ENCODE assay signal across 8 mouse cellular contexts in the genomic region with DNA sequence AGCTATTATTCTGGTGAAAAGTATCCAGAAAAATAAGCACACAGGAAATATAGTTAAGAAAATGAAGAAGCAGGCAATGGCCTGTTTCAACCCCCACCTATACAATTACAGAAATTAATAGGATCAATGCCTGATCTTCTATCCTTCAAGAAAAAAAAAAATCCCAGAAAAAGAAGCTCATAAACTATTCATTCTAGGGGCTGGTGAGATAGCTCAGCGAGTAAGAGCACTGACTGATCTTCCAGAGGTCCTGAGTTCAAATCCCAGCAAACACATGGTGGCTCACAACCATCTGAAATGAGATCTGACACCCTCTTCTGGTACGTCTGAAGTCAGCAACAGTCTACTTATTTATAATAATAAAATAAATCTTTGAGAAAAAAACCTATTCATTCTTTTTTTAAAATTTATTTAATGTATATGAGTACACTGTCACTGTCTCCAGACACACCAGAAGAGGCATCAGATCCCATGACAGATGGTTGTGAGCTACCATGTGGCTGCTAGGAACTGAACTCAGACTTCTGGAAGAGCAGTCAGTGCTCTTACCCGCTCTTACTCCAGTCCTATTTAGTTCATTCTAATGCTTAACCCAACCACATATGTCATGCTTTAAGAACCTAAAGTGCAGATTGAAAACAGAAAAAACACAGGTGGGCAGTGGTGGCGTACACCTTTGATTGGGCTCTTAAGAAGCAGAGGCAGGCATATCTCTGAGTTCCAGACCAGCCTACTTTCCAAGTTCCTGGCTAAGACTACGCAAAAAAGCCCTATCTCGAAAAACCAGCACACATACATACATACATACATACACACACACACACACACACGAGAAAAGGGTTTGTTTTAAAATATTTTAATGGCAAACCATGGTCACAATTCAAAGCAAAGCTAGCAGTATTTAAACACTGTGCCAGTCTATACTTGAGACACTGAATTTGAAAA. TPM values are rescaled to one million over a fixed set of nuclear protein-coding genes. Genes with fewer than 3 reads are reported as not detected.
DNase-seq lines count a peak whose midpoint lies in the region; ATAC-seq and TF ChIP-seq lines count a peak whose summit lies in the region.

No protein-coding gene starts in this region.

- no peak for ATAC-seq in heart, postnatal 0 days (ENCODE audit: insufficient read depth, low read depth)
- peak; percentile 56 for ATAC-seq in megakaryocyte progenitor cell, adult 5-6 weeks (replicated peaks; ENCODE audit: poor library complexity)
- ATAC-seq in cerebellum, adult (ENCODE audit: insufficient number of reproducible peaks, low FRiP score, low TSS enrichment), result no peak
- no peak for ATAC-seq in inflammation-experienced regulatory T-cells, adult 6 months

- peak overlapping the region; percentile 65 for H3K4me2 ChIP-seq in heart, postnatal 0 days (ENCODE audit: low read depth, low read length)

- no peaks in the 10 kb centered on the region for H3K36me3 ChIP-seq in kidney, adult 2 months (ENCODE audit: control insufficient read depth, insufficient read depth, low read length)
- H3K36me3 ChIP-seq in heart, postnatal 0 days (replicated peaks; ENCODE audit: control insufficient read depth, insufficient read depth, low read length), result peaks cover 20% of the 10 kb centered on the region

- H3K9me3 ChIP-seq in heart, postnatal 0 days (replicated peaks; ENCODE audit: control insufficient read depth, low read length), result no peaks in the 10 kb centered on the region

- H3K4me1 ChIP-seq in kidney, adult 2 months (ENCODE audit: control insufficient read depth, insufficient read depth, low read length), result peaks cover 7% of the 10 kb centered on the region; the same call in 1 of the 2 replicates
- H3K4me1 ChIP-seq in bone marrow, adult 2 months (ENCODE audit: control insufficient read depth, insufficient read depth, low read length), result peaks cover 3% of the 10 kb centered on the region; the same call in 1 of the 2 replicates
- H3K4me1 ChIP-seq in heart, postnatal 0 days (ENCODE audit: control insufficient read depth, insufficient read depth), result peaks cover 5% of the 10 kb centered on the region; the same call in 1 of the 2 replicates

- H3K4me3 ChIP-seq in kidney, adult 2 months (ENCODE audit: insufficient read depth, low read depth, low read length), result peak overlapping the region; percentile 99; the same call in 1 of the 2 replicates
- peak overlapping the region; percentile 98 for H3K4me3 ChIP-seq in bone marrow, adult 2 months (replicated peaks; ENCODE audit: control insufficient read depth, low read depth, low read length)
- peak overlapping the region; percentile 65 for H3K4me3 ChIP-seq in heart, postnatal 0 days (ENCODE audit: low read depth, low read length)

- no peak overlapping the region for H3K9ac ChIP-seq in heart, postnatal 0 days (replicated peaks; ENCODE audit: low read depth, low read length)

- TF ChIP-seq POLR2A in kidney, adult 2 months (IDR thresholded peaks at IDR 0.05; ENCODE audit: low read depth, low read length), result no peak
- TF ChIP-seq POLR2A in bone marrow, adult 2 months (IDR thresholded peaks at IDR 0.05; ENCODE audit: borderline replicate concordance, control insufficient read depth, low read depth, low read length), result no peak

- no peaks in the 10 kb centered on the region for H3K27me3 ChIP-seq in kidney, adult 2 months (replicated peaks; ENCODE audit: control insufficient read depth, insufficient read depth, low read length)
- no peaks in the 10 kb centered on the region for H3K27me3 ChIP-seq in heart, postnatal 0 days (ENCODE audit: control insufficient read depth, insufficient read depth, low read length)

- no peak for TF ChIP-seq EP300 in heart, postnatal 0 days (IDR thresholded peaks at IDR 0.05; ENCODE audit: low read depth)

- WGBS in kidney, adult 2 months, result 61% methylated on average over 7 of the region's 7 CpGs
- WGBS in bone marrow, adult 2 months, result 33% methylated on average over 7 of the region's 7 CpGs
- 62% methylated on average over 7 of the region's 7 CpGs for WGBS in heart, postnatal 0 days

- no peak for TF ChIP-seq CTCF in kidney, adult 2 months (conservative IDR thresholded peaks at IDR 0.05; ENCODE audit: insufficient read depth, insufficient read length, low read depth, low read length)
- TF ChIP-seq CTCF in bone marrow, adult 2 months (IDR thresholded peaks at IDR 0.05; ENCODE audit: control insufficient read depth, insufficient read depth, low read length), result no peak
- no peak for TF ChIP-seq CTCF in heart, postnatal 0 days (IDR thresholded peaks at IDR 0.05; ENCODE audit: low read depth)

- no peak overlapping the region for H3K27ac ChIP-seq in kidney, adult 2 months (ENCODE audit: insufficient read depth, low read depth, low read length)
- H3K27ac ChIP-seq in bone marrow, adult 2 months (ENCODE audit: control insufficient read depth, insufficient read depth, low read depth, low read length, poor library complexity), result peak overlapping the region; percentile 34; the same call in 1 of the 2 replicates
- H3K27ac ChIP-seq in heart, postnatal 0 days (ENCODE audit: low read depth), result no peak overlapping the region

- no peak for DNase-seq in kidney, adult 2 months
- DNase-seq in kidney, adult 18-20 months, result no peak
- DNase-seq in heart, postnatal 0 days (ENCODE audit: low spot score), result no peak
- DNase-seq in frontal cortex, postnatal 14 days (ENCODE audit: low spot score in 2 of 2), result no peak

RNA-seq across cellular contexts. Expression of a gene that starts 1.6 kb away (rescaled TPM):
- polyA plus RNA-seq in kidney, adult 2 months (2012; rRNA removed), result 9.7 and 13.7 TPM in 2 replicates
- 23.8 and 35.0 TPM in 2 replicates for polyA plus RNA-seq in bone marrow, adult 2 months (2011; ENCODE audit: insufficient read depth, insufficient read length, low replicate concordance, missing spikeins)
- 22.7 and 27.1 TPM in 2 replicates for total RNA-seq in heart, postnatal 0 days (2014; rRNA removed; ENCODE audit: low replicate concordance)
- polyA plus RNA-seq in heart, postnatal 0 days (2015; fragmentation: Nextera tagmentation; extraction: Ambion mirVana), result 23.2 and 25.5 TPM in 2 replicates
- total RNA-seq in megakaryocyte progenitor cell, adult 5-6 weeks (2015), result 166 and 169 TPM in 2 replicates
- total RNA-seq in megakaryocyte progenitor cell, adult 5-6 weeks (2017), result 56.9 and 68.0 TPM in 2 replicates
- 10 to 100 TPM; 26.8 to 45.7 (median 42.5) TPM for polyA plus RNA-seq in inflammation-experienced regulatory T-cells, adult 6 months (2017; shearing (Covaris generic))

RNA-seq across cellular contexts. Expression of a gene that starts 48.0 kb away (rescaled TPM):
- 0.19 and 0.45 TPM in 2 replicates for polyA plus RNA-seq in kidney, adult 2 months (2012; rRNA removed)
- 7.6 and 7.7 TPM in 2 replicates for polyA plus RNA-seq in bone marrow, adult 2 months (2011; ENCODE audit: insufficient read depth, insufficient read length, low replicate concordance, missing spikeins)
- 0.99 TPM in 1 of 2 replicates, not detected in the other for total RNA-seq in heart, postnatal 0 days (2014; rRNA removed; ENCODE audit: low replicate concordance)
- 0.16 and 0.20 TPM in 2 replicates for polyA plus RNA-seq in heart, postnatal 0 days (2015; fragmentation: Nextera tagmentation; extraction: Ambion mirVana)
- 1.1 and 2.1 TPM in 2 replicates for total RNA-seq in megakaryocyte progenitor cell, adult 5-6 weeks (2015)
- total RNA-seq in megakaryocyte progenitor cell, adult 5-6 weeks (2017), result 0.29 and 0.74 TPM in 2 replicates
- polyA plus RNA-seq in inflammation-experienced regulatory T-cells, adult 6 months (2017; shearing (Covaris generic)), result 1 to 10 TPM; 1.0 to 3.2 (median 1.9) TPM
